Comparison of ENCODE assay signal across 7 mouse cellular contexts in the genomic region with DNA sequence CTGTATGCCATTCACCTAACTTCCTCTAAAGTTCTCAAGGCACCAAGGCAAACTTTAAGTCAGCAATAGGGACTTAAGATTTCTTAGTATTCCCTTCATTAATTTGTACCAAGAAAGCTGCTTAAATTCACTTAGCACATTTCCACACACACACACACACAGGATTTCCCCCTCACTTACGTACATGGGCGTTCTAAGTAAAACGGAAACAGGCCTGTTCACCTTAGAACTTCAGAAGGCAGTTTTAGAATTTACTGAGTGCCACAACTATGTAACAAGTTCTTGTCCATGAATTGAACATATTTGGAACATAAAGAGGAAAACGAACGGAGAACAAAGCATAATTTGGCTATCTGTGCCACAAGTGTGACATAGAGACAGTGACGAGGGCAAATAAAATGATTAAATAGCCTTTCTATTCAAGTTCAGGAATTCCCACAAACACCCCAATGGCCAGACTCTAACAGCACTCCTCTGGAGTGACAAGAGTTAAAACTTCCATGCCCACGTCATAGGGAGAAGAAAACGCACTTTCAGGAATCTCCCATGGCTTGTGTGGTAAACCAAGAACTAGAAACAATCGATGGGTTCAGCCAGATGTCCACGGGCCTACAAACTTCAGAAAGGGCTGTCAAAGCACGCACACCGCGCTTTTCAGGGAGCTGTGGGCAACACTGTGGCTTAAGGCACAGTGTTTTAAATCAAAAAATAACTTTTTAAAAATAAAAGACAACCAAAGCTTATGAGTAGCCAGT. TPM values are rescaled to one million over a fixed set of nuclear protein-coding genes. Genes with fewer than 3 reads are reported as not detected.
DNase-seq lines count a peak whose midpoint lies in the region; ATAC-seq lines count a peak whose summit lies in the region.

No protein-coding gene starts in this region.

- no peaks in the 10 kb centered on the region for H3K27me3 ChIP-seq in heart, embryonic 12.5 days (replicated peaks)
- no peaks in the 10 kb centered on the region for H3K27me3 ChIP-seq in limb, embryonic 10.5 days (ENCODE audit: low read depth, poor library complexity, severe bottlenecking)
- H3K27me3 ChIP-seq in neural tube, embryonic 12.5 days (replicated peaks): 0 out of 2 replicates have a peak, but pooled peaks cover 6% of the 10 kb centered on the region

- WGBS in heart, embryonic 12.5 days: 56% methylated on average over 13 of the region's 13 CpGs
- 70% methylated on average over 13 of the region's 13 CpGs for WGBS in limb, embryonic 10.5 days
- 52% methylated on average over 13 of the region's 13 CpGs for WGBS in neural tube, embryonic 12.5 days

- H3K27ac ChIP-seq in heart, embryonic 12.5 days (ENCODE audit: poor library complexity, severe bottlenecking): peak overlapping the region; percentile 11
- H3K27ac ChIP-seq in limb, embryonic 10.5 days: no peak overlapping the region
- no peak overlapping the region for H3K27ac ChIP-seq in neural tube, embryonic 12.5 days

- no peaks in the 10 kb centered on the region for H3K9me3 ChIP-seq in heart, embryonic 12.5 days (replicated peaks)
- H3K9me3 ChIP-seq in limb, embryonic 10.5 days (replicated peaks): no peaks in the 10 kb centered on the region
- no peaks in the 10 kb centered on the region for H3K9me3 ChIP-seq in neural tube, embryonic 12.5 days

- H3K4me2 ChIP-seq in heart, embryonic 12.5 days: peak overlapping the region; percentile 86
- peak overlapping the region; percentile 96 for H3K4me2 ChIP-seq in neural tube, embryonic 12.5 days (replicated peaks)

- peak; percentile 68 for DNase-seq in T-cell, adult 2 months (ENCODE audit: low spot score)
- no peak for DNase-seq in limb, embryonic 10.5 days (ENCODE audit: low spot score)
- no peak for DNase-seq in urinary bladder, postnatal 36 days (ENCODE audit: low spot score in 2 of 2)

- ATAC-seq in CD4-positive, CD25-positive, alpha-beta regulatory T cell, adult 4 months: peak; percentile 50
- no peak for ATAC-seq in heart, embryonic 12.5 days (ENCODE audit: insufficient number of reproducible peaks, low FRiP score)
- no peak for ATAC-seq in neural tube, embryonic 12.5 days (ENCODE audit: low FRiP score, low read depth)
- no peak for ATAC-seq in erythroid progenitor cell, adult 5-6 weeks (replicated peaks; ENCODE audit: low FRiP score, poor library complexity, severe bottlenecking)

- H3K4me3 ChIP-seq in heart, embryonic 12.5 days: peak overlapping the region; percentile 99
- peak overlapping the region; percentile 84 for H3K4me3 ChIP-seq in limb, embryonic 10.5 days
- peak overlapping the region; percentile 72; the same call in 1 of the 2 replicates for H3K4me3 ChIP-seq in neural tube, embryonic 12.5 days

- H3K4me1 ChIP-seq in heart, embryonic 12.5 days (replicated peaks): peaks cover 22% of the 10 kb centered on the region
- H3K4me1 ChIP-seq in limb, embryonic 10.5 days: peaks cover 46% of the 10 kb centered on the region
- H3K4me1 ChIP-seq in neural tube, embryonic 12.5 days: peaks cover 14% of the 10 kb centered on the region

- peaks cover 32% of the 10 kb centered on the region for H3K36me3 ChIP-seq in heart, embryonic 12.5 days
- peaks cover 34% of the 10 kb centered on the region for H3K36me3 ChIP-seq in limb, embryonic 10.5 days
- peaks cover 24% of the 10 kb centered on the region for H3K36me3 ChIP-seq in neural tube, embryonic 12.5 days

- H3K9ac ChIP-seq in heart, embryonic 12.5 days: peak overlapping the region; percentile 96
- 0 out of 2 replicates have a peak overlapping the region, but pooled peaks have one; percentile 75 for H3K9ac ChIP-seq in neural tube, embryonic 12.5 days

RNA-seq across cellular contexts. Expression of a gene that starts 18.4 kb away (rescaled TPM):
- 10 to 100 TPM; 33.2 to 39.6 TPM for polyA plus RNA-seq in CD4-positive, CD25-positive, alpha-beta regulatory T cell, adult 4 months (2017; shearing (Covaris generic))
- 3.1 and 3.3 TPM in 2 replicates for polyA plus RNA-seq in heart, embryonic 12.5 days (2016; fragmentation: Nextera tagmentation; extraction: Ambion mirVana)
- polyA plus RNA-seq in limb, embryonic 10.5 days (2016; fragmentation: Nextera tagmentation; extraction: Ambion mirVana): 2.6 and 3.0 TPM in 2 replicates
- 1.7 and 2.3 TPM in 2 replicates for polyA plus RNA-seq in neural tube, embryonic 12.5 days (2016; fragmentation: Nextera tagmentation; extraction: Ambion mirVana)
- 8.8 and 11.2 TPM in 2 replicates for total RNA-seq in erythroid progenitor cell, adult 5-6 weeks (2015; ENCODE audit: low replicate concordance)
- total RNA-seq in erythroid progenitor cell, adult 5-6 weeks (2017; ENCODE audit: low replicate concordance): 4.5 and 6.0 TPM in 2 replicates
